Mouse (Mus musculus) olfactory bulb, adult 2 months (tissue): ENCODE results near the gene Kcnj6. TPM values are rescaled to one million over a fixed set of nuclear protein-coding genes. Genes with fewer than 3 reads are reported as not detected.

ENCODE experiments used
- H3K27ac ChIP-seq: fragments of 200-500 bp; 2 replicates; pipeline ENCODE4 v1.5.1; 2012; ENCODE audit warnings: low read depth, low read length; ENCODE audit not compliant: insufficient read depth
- H3K4me1 ChIP-seq: fragments of 200-500 bp; 2 replicates; pipeline ENCODE4 v1.6.1; 2012; ENCODE audit warnings: low read length; ENCODE audit not compliant: control insufficient read depth, insufficient read depth
- H3K4me3 ChIP-seq: fragments of 200-500 bp; 2 replicates; pipeline ENCODE4 v1.5.1; 2012; ENCODE audit warnings: mild to moderate bottlenecking, low read depth, low read length, moderate library complexity; ENCODE audit not compliant: insufficient read depth
- CTCF ChIP-seq: fragments of 200-500 bp; IDR thresholded peaks from 2 replicates; pipeline ENCODE4 v1.5.1; 2012; ENCODE audit warnings: low read depth, mild to moderate bottlenecking, low read length, moderate library complexity; ENCODE audit not compliant: insufficient read depth
- POLR2A ChIP-seq: fragments of 200-500 bp; IDR thresholded peaks from 2 replicates; pipeline ENCODE4 v1.6.1; 2012; ENCODE audit warnings: mild to moderate bottlenecking, low read depth, low read length, moderate library complexity; ENCODE audit not compliant: insufficient read depth
- WGBS: fragments of 180-500 bp; shearing (Covaris S2); methylation state at CpG from one replicate; pipeline ENCODE4 v1.1.7; 2018; 5-methylcytosine and 5-hydroxymethylcytosine counted together
- polyA plus RNA-seq: library from polyadenylated mRNA; stranded (reverse); fragments of >200 nt; gene quantifications from 2 replicates; pipeline ENCODE4 v1.2.4, GENCODE M21; 2012; ENCODE audit warnings: low replicate concordance; ENCODE audit not compliant: missing spikeins, insufficient read depth, insufficient read length

The Kcnj6 gene
- polyA plus RNA-seq, 1 experiment, result not detected

- no peak for TF ChIP-seq POLR2A
- no peak for TF ChIP-seq CTCF
- H3K27ac ChIP-seq, result no peak overlapping the region
- no peaks in the 10 kb centered on the region for H3K4me1 ChIP-seq
- 87% methylated on average over 4 of the region's 4 CpGs for WGBS
- no peak overlapping the region for H3K4me3 ChIP-seq
Observed at GRCm38 (mm10) chr16:94701971-94702370, 295.5 kb downstream of the Kcnj6 start.

- WGBS, result 94% methylated on average over 4 of the region's 4 CpGs
- H3K27ac ChIP-seq, result no peak overlapping the region
- TF ChIP-seq CTCF, result no peak
- H3K4me1 ChIP-seq, result no peaks in the 10 kb centered on the region
- no peak overlapping the region for H3K4me3 ChIP-seq
Observed at GRCm38 (mm10) chr16:94701141-94701540, 296.4 kb downstream of the Kcnj6 start.
